Mouse (Mus musculus) neural tube, embryonic 14.5 days (tissue): ENCODE data around the gene Mad2l2. TPM values are rescaled to one million over a fixed set of nuclear protein-coding genes. Genes with fewer than 3 reads are reported as not detected.
"Not testable (repeated sequence)": the region's sequence is repeated elsewhere in the genome, so short reads cannot be mapped to it uniquely, and the experiment has no call there.

Experiments
- ATAC-seq: fragments of 200-750 bp; cut with Nextera tagmentation; 2 replicates; pipeline ENCODE4 v1.8.0; 2017; ENCODE audit warnings: low read depth, mild to moderate bottlenecking, moderate TSS enrichment, moderate library complexity
- H3K27ac ChIP-seq: fragments of 300-500 bp; sonication (generic); 2 replicates; pipeline ENCODE4 v1.5.1; 2014; ENCODE audit warnings: low read depth, mild to moderate bottlenecking, control low read depth, low read length, moderate library complexity, mixed read lengths
- H3K27me3 ChIP-seq: fragments of 300-500 bp; sonication (generic); 2 replicates; pipeline ENCODE4 v1.6.1; 2014; ENCODE audit warnings: low read length; ENCODE audit not compliant: control insufficient read depth, insufficient read depth
- H3K36me3 ChIP-seq: fragments of 300-500 bp; sonication (generic); 2 replicates; pipeline ENCODE4 v1.6.1; 2014; ENCODE audit warnings: low read length, mixed read lengths; ENCODE audit not compliant: control insufficient read depth, insufficient read depth
- H3K4me1 ChIP-seq: fragments of 300-500 bp; sonication (generic); 2 replicates; pipeline ENCODE4 v1.6.1; 2014; ENCODE audit warnings: low read length; ENCODE audit not compliant: control insufficient read depth, insufficient read depth
- H3K4me2 ChIP-seq: fragments of 300-500 bp; sonication (generic); 2 replicates; pipeline ENCODE4 v1.6.1; 2014; ENCODE audit warnings: mild to moderate bottlenecking, low read depth, low read length, control low read depth
- H3K4me3 ChIP-seq: fragments of 300-500 bp; sonication (generic); 2 replicates; pipeline ENCODE4 v1.5.1; 2014; ENCODE audit warnings: low read depth, low read length, control low read depth, mixed read lengths
- H3K9ac ChIP-seq: fragments of 300-500 bp; sonication (generic); replicated peaks from 2 replicates; pipeline ENCODE4 v1.6.1; 2014; ENCODE audit warnings: low read depth, mild to moderate bottlenecking, control low read depth, low read length, mixed read lengths
- H3K9me3 ChIP-seq: fragments of 300-500 bp; sonication (generic); 2 replicates; pipeline ENCODE4 v1.6.1; 2016; ENCODE audit warnings: low read length; ENCODE audit not compliant: control insufficient read depth
- WGBS: fragments of 180-500 bp; shearing (Covaris S2); extraction: QIAGEN DNeasy Blood & Tissue Kit; methylation state at CpG from one replicate; pipeline ENCODE4 v1.1.7; 2014; 5-methylcytosine and 5-hydroxymethylcytosine counted together
- microRNA-seq: library from miRNA; unstranded; fragments of <30 nt; microRNA quantifications from one replicate; pipeline ENCODE4, GENCODE M21; 2016
- polyA plus RNA-seq: library from polyadenylated mRNA; unstranded; fragments of >200 nt; fragmentation: Nextera tagmentation; extraction: Ambion mirVana; gene quantifications from 2 replicates; pipeline ENCODE4 v1.2.1, GENCODE M21; 2014

Gene Mad2l2
- polyA plus RNA-seq, 1 experiment from 2014 or later = 127 TPM

DNA sequence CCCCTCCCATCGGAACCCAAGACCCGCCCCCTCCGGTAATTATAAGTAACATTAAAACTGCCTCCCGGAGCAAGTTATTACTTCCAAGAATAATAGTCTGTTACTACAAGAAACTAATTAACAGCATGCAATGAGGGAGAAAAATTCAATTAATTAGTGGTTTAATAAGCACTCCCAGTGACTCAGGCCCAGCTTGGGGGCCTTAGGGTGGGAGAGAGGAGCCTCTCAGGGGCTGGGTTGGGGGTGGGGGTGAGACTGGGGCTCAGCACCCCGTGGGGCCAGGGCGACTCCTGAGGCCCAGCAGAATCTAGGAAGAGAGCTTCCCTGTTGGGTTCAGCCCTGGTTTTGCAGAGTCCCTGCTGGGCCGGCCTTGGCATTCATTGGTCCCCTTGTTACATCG is 52.2 kb downstream of the Mad2l2 start:
- Histone ChIP-seq H3K4me2 (no peak overlapping the region), H3K9me3 (no peaks in the 10 kb centered on the region), H3K27me3 (no peaks in the 10 kb centered on the region), H3K4me1 (no peaks in the 10 kb centered on the region), H3K4me3 (no peak overlapping the region), H3K27ac (no peak overlapping the region), H3K9ac (no peak overlapping the region), H3K36me3 (no peaks in the 10 kb centered on the region)
- ATAC-seq = 0 out of 2 replicates have a peak, but pooled peaks have one; percentile 38
- 35% methylated on average over 8 of the region's 8 CpGs for WGBS

DNA sequence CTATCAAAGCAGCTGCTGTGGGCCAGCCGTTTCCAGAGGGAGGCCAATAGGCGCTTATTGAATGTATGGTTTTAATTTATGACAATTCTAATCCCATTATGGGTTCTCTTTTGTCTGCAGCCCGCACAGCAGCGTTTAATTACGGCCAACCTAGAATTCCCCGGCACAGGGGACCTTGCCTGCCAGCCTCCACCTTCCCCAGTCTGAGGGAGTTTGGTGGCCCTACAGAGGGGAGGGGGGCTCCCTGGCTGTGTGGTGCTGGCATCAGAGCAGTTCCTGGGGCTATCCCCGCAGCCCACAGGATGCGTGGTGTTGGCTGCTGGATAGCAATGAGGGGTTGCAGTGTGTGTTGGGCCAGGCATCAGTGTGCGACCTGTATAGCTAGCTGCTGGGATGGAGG is 54.4 kb downstream of the Mad2l2 start:
- H3K36me3 ChIP-seq = no peaks in the 10 kb centered on the region
- no peak overlapping the region for H3K4me3 ChIP-seq
- ATAC-seq = peak; percentile 27; the same call in 1 of the 2 replicates
- H3K4me1 ChIP-seq = no peaks in the 10 kb centered on the region
- H3K9me3 ChIP-seq = no peaks in the 10 kb centered on the region
- no peak overlapping the region for H3K4me2 ChIP-seq
- no peak overlapping the region for H3K27ac ChIP-seq
- no peak overlapping the region for H3K9ac ChIP-seq
- H3K27me3 ChIP-seq = no peaks in the 10 kb centered on the region
- 26% methylated on average over 9 of the region's 9 CpGs for WGBS

DNA sequence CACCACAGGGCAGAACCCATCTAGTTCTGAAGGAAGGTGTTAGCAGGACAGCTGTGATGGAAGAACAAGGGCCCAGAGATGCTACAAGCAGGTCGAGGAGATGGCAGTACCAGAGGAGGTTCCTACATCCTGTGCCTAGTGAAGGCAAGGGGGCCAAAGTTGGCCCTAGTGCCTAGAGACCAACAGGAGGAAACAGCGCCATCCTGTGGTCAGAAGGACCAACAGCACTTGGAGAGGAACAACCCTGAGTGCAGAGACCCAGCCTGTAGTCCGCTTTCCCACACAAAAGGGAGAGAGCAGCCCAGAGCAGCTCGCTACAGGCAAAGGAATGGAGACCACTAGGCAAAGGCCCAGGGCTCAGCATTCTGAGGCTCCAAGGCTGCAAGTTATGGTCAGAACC is 55.6 kb downstream of the Mad2l2 start:
- H3K9me3 ChIP-seq = no peaks in the 10 kb centered on the region
- no peak overlapping the region for H3K27ac ChIP-seq
- no peaks in the 10 kb centered on the region for H3K27me3 ChIP-seq
- H3K9ac ChIP-seq = no peak overlapping the region
- ATAC-seq = no peak
- no peaks in the 10 kb centered on the region for H3K4me1 ChIP-seq
- 69% methylated on average over 4 of the region's 4 CpGs for WGBS
- H3K4me2 ChIP-seq = no peak overlapping the region
- no peak overlapping the region for H3K4me3 ChIP-seq
- H3K36me3 ChIP-seq = no peaks in the 10 kb centered on the region

DNA sequence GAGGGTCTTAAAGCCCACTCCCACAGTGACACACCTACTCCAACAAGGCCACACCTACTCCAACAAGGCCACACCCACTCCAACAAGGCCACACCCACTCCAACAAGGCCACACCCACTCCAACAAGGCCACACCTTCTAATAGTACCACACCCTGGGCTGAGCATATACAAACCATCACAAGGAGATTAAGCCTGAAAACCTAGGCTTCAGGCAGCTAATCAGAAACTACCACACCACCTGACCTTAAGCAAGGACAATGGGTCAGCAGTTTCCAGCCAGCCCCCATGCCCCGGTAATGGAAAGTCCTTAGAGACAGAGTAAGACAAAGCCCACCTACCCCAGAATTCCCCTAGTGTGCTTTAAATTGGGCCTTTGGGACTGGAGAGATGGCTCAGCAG is 58.6 kb downstream of the Mad2l2 start:
- H3K4me1 ChIP-seq, ATAC-seq: not testable (repeated sequence)
- 97% methylated on average over 1 of the region's 1 CpGs for WGBS

DNA sequence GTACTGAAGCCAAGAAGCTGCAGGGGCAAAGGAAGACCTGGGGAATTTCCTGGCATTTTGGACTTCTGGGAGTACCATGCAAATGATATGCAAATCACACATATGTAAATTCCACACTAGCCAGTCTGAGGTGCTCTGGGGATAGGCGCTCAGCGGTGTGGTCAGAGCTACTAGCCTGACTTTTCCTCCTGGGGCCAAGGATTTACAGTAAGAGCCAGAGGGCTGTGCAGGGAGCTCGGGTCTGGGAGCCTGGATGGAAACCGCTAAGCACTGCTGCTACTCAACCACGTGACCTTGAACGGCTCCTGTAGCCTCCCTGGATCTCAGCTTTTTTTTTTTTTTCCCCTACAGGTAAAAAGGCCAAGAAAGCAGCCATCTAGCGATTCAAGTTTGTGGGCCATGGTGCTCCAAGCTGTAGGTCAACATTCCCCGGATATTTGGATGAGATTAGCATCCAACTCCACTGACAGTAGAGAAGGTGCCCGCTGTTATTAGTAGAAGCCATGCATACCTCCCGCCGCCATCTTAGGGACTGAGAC is 62.6 kb downstream of the Mad2l2 start:
- Histone ChIP-seq H3K36me3 (no peaks in the 10 kb centered on the region), H3K4me3 (no peak overlapping the region), H3K4me1 (no peaks in the 10 kb centered on the region), H3K9ac (no peak overlapping the region), H3K27me3 (no peaks in the 10 kb centered on the region), H3K9me3 (no peaks in the 10 kb centered on the region), H3K4me2 (no peak overlapping the region), H3K27ac (no peak overlapping the region)
- ATAC-seq = no peak; the same call in 1 of the 2 replicates
- WGBS = 32% methylated on average over 11 of the region's 11 CpGs

More for the DNA sequence above, 58.6 kb downstream of the Mad2l2 start:
- H3K27me3 ChIP-seq, H3K36me3 ChIP-seq, H3K4me3 ChIP-seq, H3K9me3 ChIP-seq, H3K4me2 ChIP-seq, H3K27ac ChIP-seq, H3K9ac ChIP-seq: not testable (repeated sequence)

DNA sequence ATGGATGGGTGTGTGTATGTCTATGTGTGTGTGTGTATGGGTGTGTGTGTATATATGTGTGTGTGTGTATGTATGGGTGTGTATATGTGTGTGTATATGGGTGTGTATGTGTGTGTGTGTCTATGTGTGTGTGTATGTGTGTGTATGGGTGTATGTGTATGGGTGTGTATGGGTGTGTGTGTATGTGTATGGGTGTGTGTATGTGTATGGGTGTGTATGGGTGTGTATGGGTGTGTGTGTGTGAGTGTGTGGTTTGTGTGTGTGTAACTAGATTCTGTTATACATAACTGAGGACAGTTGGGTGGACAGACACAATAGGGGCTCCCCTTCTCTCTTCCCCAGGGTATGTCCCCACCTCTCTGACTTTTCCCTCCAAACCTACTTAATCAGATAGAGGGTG is 64.2 kb downstream of the Mad2l2 start:
- no peaks in the 10 kb centered on the region for H3K36me3 ChIP-seq
- no peak for ATAC-seq
- no peak overlapping the region for H3K4me2 ChIP-seq
- H3K9me3 ChIP-seq = no peaks in the 10 kb centered on the region
- H3K4me3 ChIP-seq = no peak overlapping the region
- H3K4me1 ChIP-seq = no peaks in the 10 kb centered on the region; the same call in 1 of the 2 replicates
- H3K27me3 ChIP-seq = no peaks in the 10 kb centered on the region
- no peak overlapping the region for H3K9ac ChIP-seq
- no peak overlapping the region for H3K27ac ChIP-seq

Small RNAs within 50 kb of the gene (microRNA-seq; reads per million reads assigned to microRNA genes)
- gene Mir7022 = not detected

Other genes starting within 250 kb of the Mad2l2 start
- gene Mfn2, start 225.7 kb upstream of the Mad2l2 start, polyA plus RNA-seq = 72.1 and 94.4 TPM in 2 replicates
- 15.6 and 29.7 TPM in 2 replicates for gene Plod1, start 193.6 kb upstream of the Mad2l2 start, polyA plus RNA-seq
- 14.9 and 17.4 TPM in 2 replicates for gene 2510039O18Rik, start 189.5 kb upstream of the Mad2l2 start, polyA plus RNA-seq
- gene Nppb, start 144.6 kb upstream of the Mad2l2 start, polyA plus RNA-seq = 0.36 and 0.55 TPM in 2 replicates
- gene Nppa, start 129.7 kb upstream of the Mad2l2 start, polyA plus RNA-seq = 2.4 and 2.6 TPM in 2 replicates
- gene Clcn6, start 91.6 kb upstream of the Mad2l2 start, polyA plus RNA-seq = 25.8 and 30.6 TPM in 2 replicates
- gene Mthfr, start 91.3 kb upstream of the Mad2l2 start, polyA plus RNA-seq = 16.5 and 20.3 TPM in 2 replicates
- gene Agtrap, start 42.4 kb upstream of the Mad2l2 start, polyA plus RNA-seq = 2.6 and 5.5 TPM in 2 replicates
- 13.2 and 13.8 TPM in 2 replicates for gene Draxin, start 314 bp downstream of the Mad2l2 start, polyA plus RNA-seq
- gene Fbxo6, start 21.8 kb downstream of the Mad2l2 start, polyA plus RNA-seq = 18.0 and 19.7 TPM in 2 replicates
- gene Fbxo44, start 30.1 kb downstream of the Mad2l2 start, polyA plus RNA-seq = 99.4 and 116 TPM in 2 replicates
- 7.4 and 10.4 TPM in 2 replicates for gene Fbxo2, start 30.2 kb downstream of the Mad2l2 start, polyA plus RNA-seq
- gene Disp3, start 157.6 kb downstream of the Mad2l2 start, polyA plus RNA-seq = 19.5 and 19.9 TPM in 2 replicates